Mouse (Mus musculus) small intestine, adult 2 months (tissue): Measurements from ENCODE around the gene Sipa1l1.

ENCODE experiments used
- CTCF ChIP-seq: fragments of 200-500 bp; IDR thresholded peaks from 2 replicates; pipeline ENCODE4 v1.5.1; 2012; ENCODE audit warnings: low read depth, mild to moderate bottlenecking, control low read depth, inconsistent platforms, low read length, moderate library complexity, mixed read lengths; ENCODE audit not compliant: insufficient replicate concordance, insufficient read length; ENCODE audit errors: extremely low read depth
- POLR2A ChIP-seq: fragments of 200-500 bp; IDR thresholded peaks from 2 replicates; pipeline ENCODE4 v1.6.1; 2012; ENCODE audit warnings: low read depth, mild to moderate bottlenecking, control low read depth, inconsistent platforms, low read length, moderate library complexity

DNA sequence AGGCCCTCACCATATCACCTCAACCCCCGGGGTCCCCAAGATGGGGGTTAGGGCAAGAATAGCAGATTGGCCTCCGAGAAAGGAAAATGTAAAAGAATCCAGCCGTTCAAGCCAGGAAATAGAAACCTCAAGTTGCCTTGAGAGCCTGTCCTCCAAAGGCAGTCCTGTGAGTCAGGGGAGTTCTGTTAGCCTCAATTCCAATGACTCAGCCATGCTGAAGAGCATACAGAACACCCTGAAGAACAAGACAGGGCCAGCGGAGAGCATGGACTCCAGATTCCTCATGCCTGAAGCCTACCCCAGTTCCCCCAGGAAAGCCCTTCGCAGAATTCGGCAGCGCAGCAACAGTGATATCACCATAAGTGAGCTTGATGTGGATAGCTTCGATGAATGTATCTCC lies 172.1 kb downstream of the Sipa1l1 start:
- TF ChIP-seq POLR2A (no peak), CTCF (no peak)
